Mouse (Mus musculus): ENCODE results near the gene Crygc.

- no peak for TF ChIP-seq RAD21 (IDR thresholded peaks at IDR 0.05; ENCODE audit: low read depth, low read length)
- TF ChIP-seq USF1 (IDR thresholded peaks at IDR 0.05; ENCODE audit: low read depth, low read length), result no peak
- TF ChIP-seq CHD1 (IDR thresholded peaks at IDR 0.05; ENCODE audit: low read depth, low read length), result no peak
- TF ChIP-seq MAFK (IDR thresholded peaks at IDR 0.05; ENCODE audit: insufficient replicate concordance, low read length), result no peak
Measured at GRCm38 (mm10) chr1:65109756-65110435, 36.4 kb upstream of the Crygc start.
